Mouse (Mus musculus): ENCODE results near the gene Ubac2. TPM values are rescaled to one million over a fixed set of nuclear protein-coding genes. Genes with fewer than 3 reads are reported as not detected.

The Ubac2 gene
- polyA plus RNA-seq, 1 experiment from 2014 or later, result 48.9 TPM

DNA sequence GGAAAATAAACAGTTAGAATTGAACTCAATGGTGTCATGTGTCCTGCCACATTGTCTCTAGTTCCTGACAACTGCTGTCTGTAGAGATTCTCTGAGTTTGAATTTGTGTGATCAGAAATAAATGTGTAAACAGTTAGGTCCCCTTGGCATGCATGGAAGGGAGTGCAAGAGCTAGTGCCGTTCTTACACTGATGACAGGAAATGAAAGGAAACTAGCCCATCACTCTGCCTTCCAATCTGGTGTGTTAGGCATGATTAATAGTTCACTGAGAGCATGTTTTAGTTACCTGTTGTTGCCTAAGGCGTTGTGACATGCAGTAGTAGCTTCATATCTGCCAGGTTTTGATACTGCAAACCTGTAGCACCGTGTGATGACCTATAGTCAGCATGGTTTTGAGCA, 69.5 kb downstream of the Ubac2 start:
- Histone ChIP-seq H3K4me3 (ENCODE audit: low read length) (no peak overlapping the region), H3K9ac (ENCODE audit: low read depth, low read length) (no peak overlapping the region), H3K4me2 (ENCODE audit: low read length) (no peak overlapping the region), H3K9me3 (ENCODE audit: control insufficient read depth, low read length) (0 out of 2 replicates have a peak, but pooled peaks cover 4% of the 10 kb centered on the region), H3K4me1 (ENCODE audit: control insufficient read depth, insufficient read depth, low read depth, low read length) (no peaks in the 10 kb centered on the region), H3K36me3 (ENCODE audit: control insufficient read depth, insufficient read depth, low read length) (no peaks in the 10 kb centered on the region), H3K27ac (ENCODE audit: low read depth, low read length) (no peak overlapping the region), H3K27me3 (replicated peaks; ENCODE audit: control insufficient read depth, insufficient read depth, low read length) (no peaks in the 10 kb centered on the region)
- WGBS, result 92% methylated on average over 3 of the region's 3 CpGs
- no peak for ATAC-seq

DNA sequence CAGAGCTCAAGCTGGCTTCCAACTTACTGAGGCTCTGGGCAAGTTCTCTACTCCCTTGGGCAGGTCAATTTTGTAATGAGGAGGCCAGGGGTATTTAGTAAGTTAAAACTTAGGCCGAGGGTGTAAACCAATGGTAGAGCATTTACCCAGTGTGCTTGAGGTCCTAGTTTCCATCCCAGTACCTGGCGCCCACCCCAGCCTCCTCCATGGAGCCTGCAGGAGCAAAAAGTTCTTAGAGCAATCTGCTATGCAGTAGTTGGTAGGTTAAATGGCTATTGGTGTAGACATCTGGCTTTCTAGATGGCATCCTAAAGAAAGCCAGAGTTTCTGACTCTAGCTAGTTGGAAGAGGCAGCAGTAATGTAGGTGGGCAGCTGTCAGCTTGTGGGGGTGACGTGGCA, 71.0 kb downstream of the Ubac2 start:
- no peaks in the 10 kb centered on the region for H3K36me3 ChIP-seq (ENCODE audit: control insufficient read depth, insufficient read depth, low read length)
- no peaks in the 10 kb centered on the region for H3K27me3 ChIP-seq (replicated peaks; ENCODE audit: control insufficient read depth, insufficient read depth, low read length)
- H3K9me3 ChIP-seq (ENCODE audit: control insufficient read depth, low read length), result no peaks in the 10 kb centered on the region
- no peaks in the 10 kb centered on the region for H3K4me1 ChIP-seq (ENCODE audit: control insufficient read depth, insufficient read depth, low read depth, low read length)
- no peak overlapping the region for H3K4me2 ChIP-seq (ENCODE audit: low read length)
- 100% methylated on average over 3 of the region's 3 CpGs for WGBS
- H3K4me3 ChIP-seq (ENCODE audit: low read length), result no peak overlapping the region
- no peak for ATAC-seq
- H3K27ac ChIP-seq (ENCODE audit: low read depth, low read length), result no peak overlapping the region
- no peak overlapping the region for H3K9ac ChIP-seq (ENCODE audit: low read depth, low read length)

DNA sequence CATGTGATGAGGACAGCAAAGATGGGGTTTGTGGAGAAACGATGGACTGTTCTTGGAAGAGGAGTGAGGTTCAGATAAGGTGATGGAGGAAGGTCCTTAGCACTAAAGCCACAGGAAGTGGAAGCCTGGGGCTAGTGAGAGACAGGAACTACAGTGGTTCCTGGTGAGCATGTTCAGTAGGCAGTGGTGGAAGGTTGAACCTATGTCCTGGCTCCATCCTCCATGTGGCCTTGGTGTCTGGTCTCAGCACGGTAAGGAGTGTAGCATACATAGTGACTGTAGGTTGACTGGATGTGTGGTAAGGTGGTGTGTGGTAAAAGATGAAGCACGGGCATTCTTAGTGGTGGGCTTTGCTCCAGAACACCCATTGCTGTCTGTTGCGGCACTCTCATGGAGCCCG, 71.5 kb downstream of the Ubac2 start:
- Histone ChIP-seq H3K9ac (ENCODE audit: low read depth, low read length) (no peak overlapping the region), H3K4me2 (ENCODE audit: low read length) (no peak overlapping the region), H3K4me1 (ENCODE audit: control insufficient read depth, insufficient read depth, low read depth, low read length) (no peaks in the 10 kb centered on the region), H3K4me3 (ENCODE audit: low read length) (no peak overlapping the region), H3K9me3 (ENCODE audit: control insufficient read depth, low read length) (no peaks in the 10 kb centered on the region), H3K27me3 (replicated peaks; ENCODE audit: control insufficient read depth, insufficient read depth, low read length) (no peaks in the 10 kb centered on the region), H3K27ac (ENCODE audit: low read depth, low read length) (no peak overlapping the region), H3K36me3 (ENCODE audit: control insufficient read depth, insufficient read depth, low read length) (no peaks in the 10 kb centered on the region)
- 94% methylated on average over 5 of the region's 5 CpGs for WGBS
- ATAC-seq, result no peak

DNA sequence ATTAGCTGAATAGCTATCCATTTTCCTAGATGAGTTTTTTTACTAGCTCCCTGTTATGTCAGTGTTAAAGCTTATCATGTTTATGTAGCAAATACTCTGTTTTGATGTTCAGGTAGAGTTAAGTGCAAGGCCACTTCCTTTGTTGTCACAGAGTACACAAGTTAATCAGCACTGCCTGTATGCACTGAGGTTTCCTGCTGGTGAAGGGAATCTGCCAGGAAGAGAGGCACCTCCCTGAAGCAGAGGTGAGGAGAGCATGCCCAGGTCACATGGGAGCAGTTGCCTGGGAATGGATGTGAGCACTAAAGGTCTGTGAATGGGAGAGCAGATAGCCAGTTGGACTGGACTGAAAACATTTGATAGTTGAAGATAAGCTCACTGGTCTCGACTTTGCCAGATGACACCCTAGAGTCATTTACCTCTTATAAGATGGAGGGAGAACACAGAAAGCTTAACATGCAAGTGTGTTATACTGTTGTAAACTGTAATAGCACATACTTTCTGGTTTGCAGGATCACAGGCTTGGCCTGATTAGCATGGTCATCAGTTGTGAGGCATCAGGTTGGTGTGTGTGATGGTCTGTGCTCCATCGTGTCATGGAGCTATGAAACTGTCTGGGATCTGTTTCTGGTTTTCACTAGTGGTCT, 73.1 kb downstream of the Ubac2 start:
- H3K9me3 ChIP-seq (ENCODE audit: control insufficient read depth, low read length), result no peaks in the 10 kb centered on the region
- H3K4me2 ChIP-seq (ENCODE audit: low read length), result no peak overlapping the region
- H3K4me1 ChIP-seq (ENCODE audit: control insufficient read depth, insufficient read depth, low read depth, low read length), result no peaks in the 10 kb centered on the region
- ATAC-seq, result no peak
- H3K4me3 ChIP-seq (ENCODE audit: low read length), result no peak overlapping the region
- no peaks in the 10 kb centered on the region for H3K27me3 ChIP-seq (replicated peaks; ENCODE audit: control insufficient read depth, insufficient read depth, low read length)
- H3K27ac ChIP-seq (ENCODE audit: low read depth, low read length), result no peak overlapping the region
- H3K9ac ChIP-seq (ENCODE audit: low read depth, low read length), result no peak overlapping the region
- 89% methylated on average over 2 of the region's 2 CpGs for WGBS
- H3K36me3 ChIP-seq (ENCODE audit: control insufficient read depth, insufficient read depth, low read length), result no peaks in the 10 kb centered on the region

DNA sequence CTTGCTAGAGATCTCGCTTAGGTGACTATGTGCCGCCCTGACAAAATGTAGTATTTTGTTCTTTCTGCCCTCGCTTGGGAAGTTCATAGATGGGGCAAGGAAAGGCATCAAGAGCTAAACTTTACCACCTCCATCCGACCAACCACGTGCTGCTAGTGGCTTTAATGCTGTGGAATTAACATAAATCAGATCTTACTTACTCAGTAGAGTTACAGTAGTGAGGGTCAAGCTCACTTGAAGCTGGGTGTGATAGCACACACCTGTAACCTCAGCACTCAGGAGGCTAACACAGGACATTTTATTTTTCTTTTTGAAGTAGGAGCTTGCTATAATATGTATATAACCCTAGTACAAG, 73.6 kb downstream of the Ubac2 start:
- Histone ChIP-seq H3K27ac (ENCODE audit: low read depth, low read length) (no peak overlapping the region), H3K4me2 (ENCODE audit: low read length) (no peak overlapping the region), H3K4me1 (ENCODE audit: control insufficient read depth, insufficient read depth, low read depth, low read length) (no peaks in the 10 kb centered on the region), H3K36me3 (ENCODE audit: control insufficient read depth, insufficient read depth, low read length) (no peaks in the 10 kb centered on the region), H3K4me3 (ENCODE audit: low read length) (no peak overlapping the region), H3K27me3 (replicated peaks; ENCODE audit: control insufficient read depth, insufficient read depth, low read length) (no peaks in the 10 kb centered on the region), H3K9me3 (ENCODE audit: control insufficient read depth, low read length) (no peaks in the 10 kb centered on the region), H3K9ac (ENCODE audit: low read depth, low read length) (no peak overlapping the region)
- ATAC-seq, result no peak
- 96% methylated on average over 5 of the region's 5 CpGs for WGBS

DNA sequence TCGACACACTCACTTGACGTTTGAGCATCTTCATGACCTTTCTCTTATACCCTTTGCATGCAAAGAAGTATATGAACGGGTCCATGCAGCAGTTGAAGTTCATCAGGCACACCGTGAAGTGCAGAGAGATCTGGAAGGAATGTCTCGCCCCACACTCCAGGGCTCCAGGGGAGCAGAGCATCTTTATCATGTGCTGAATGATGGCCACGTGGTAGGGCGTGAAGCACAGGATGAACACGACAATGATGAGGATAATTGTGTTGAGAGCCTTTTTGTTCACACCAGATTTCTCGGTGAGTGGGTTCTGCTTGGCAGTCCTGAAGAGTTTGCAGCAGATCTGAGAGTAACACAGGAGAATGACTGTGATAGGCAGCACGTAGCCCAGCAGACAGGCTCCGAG, 75.7 kb downstream of the Ubac2 start:
- no peak overlapping the region for H3K9ac ChIP-seq (ENCODE audit: low read depth, low read length)
- H3K27me3 ChIP-seq (replicated peaks; ENCODE audit: control insufficient read depth, insufficient read depth, low read length), result no peaks in the 10 kb centered on the region
- no peaks in the 10 kb centered on the region for H3K9me3 ChIP-seq (ENCODE audit: control insufficient read depth, low read length)
- no peak for ATAC-seq
- no peak overlapping the region for H3K4me3 ChIP-seq (ENCODE audit: low read length)
- H3K4me2 ChIP-seq (ENCODE audit: low read length), result no peak overlapping the region
- no peak overlapping the region for H3K27ac ChIP-seq (ENCODE audit: low read depth, low read length)
- H3K4me1 ChIP-seq (ENCODE audit: control insufficient read depth, insufficient read depth, low read depth, low read length), result no peaks in the 10 kb centered on the region
- H3K36me3 ChIP-seq (ENCODE audit: control insufficient read depth, insufficient read depth, low read length), result no peaks in the 10 kb centered on the region
- 92% methylated on average over 11 of the region's 11 CpGs for WGBS

DNA sequence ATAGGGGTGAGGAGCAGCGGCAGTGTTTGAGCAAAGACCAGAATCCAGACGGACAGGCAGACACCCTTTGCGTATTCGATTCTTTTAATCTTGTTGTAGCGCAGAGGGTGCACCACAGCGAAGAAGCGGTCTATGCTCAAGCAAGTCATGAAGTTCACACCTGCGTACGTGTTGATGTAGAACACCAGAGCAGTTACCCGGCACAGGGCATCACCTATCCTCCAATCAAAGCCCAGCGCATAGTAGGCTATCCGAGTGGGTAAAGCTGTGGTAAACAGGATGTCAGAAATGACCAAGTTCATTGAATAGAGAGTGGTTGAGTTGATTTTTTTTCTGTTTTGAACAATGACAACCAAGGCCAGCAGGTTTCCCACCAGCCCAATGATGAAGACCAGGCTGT, 76.2 kb downstream of the Ubac2 start:
- H3K9ac ChIP-seq (ENCODE audit: low read depth, low read length), result no peak overlapping the region

DNA sequence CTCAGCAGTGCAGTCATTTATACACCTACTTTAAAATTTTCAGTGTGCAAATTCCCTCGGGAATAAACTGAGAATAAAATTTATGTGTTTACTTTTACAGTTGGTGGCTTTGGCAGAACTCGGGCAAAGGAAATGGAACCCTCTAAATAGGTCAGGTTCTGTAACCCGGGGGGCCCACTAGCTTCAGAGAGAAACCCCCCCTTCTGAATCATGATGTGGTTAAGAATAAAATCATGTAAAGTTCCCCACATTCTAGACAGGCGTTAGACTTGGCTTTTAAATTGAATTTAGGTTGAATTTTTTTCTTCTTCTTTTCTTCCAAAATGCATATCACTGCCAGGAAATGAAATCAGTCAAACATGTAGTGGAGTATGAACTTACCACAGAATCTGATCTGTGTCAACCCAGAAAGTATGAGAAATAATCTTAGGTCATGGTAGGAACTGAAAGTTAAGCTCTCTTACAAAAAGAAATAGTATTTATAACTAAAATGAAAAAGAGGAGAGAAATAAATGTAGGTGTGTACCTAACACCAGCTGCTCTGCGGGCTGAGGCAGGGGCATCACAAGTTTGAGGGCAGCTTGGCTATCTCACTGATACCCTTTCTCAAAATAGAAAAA, 76.9 kb downstream of the Ubac2 start:
- 89% methylated on average over 5 of the region's 5 CpGs for WGBS

More for the DNA sequence above, 76.2 kb downstream of the Ubac2 start:
- Histone ChIP-seq H3K36me3 (ENCODE audit: control insufficient read depth, insufficient read depth, low read length) (no peaks in the 10 kb centered on the region), H3K27me3 (replicated peaks; ENCODE audit: control insufficient read depth, insufficient read depth, low read length) (no peaks in the 10 kb centered on the region), H3K4me1 (ENCODE audit: control insufficient read depth, insufficient read depth, low read depth, low read length) (no peaks in the 10 kb centered on the region), H3K9me3 (ENCODE audit: control insufficient read depth, low read length) (no peaks in the 10 kb centered on the region), H3K4me3 (ENCODE audit: low read length) (no peak overlapping the region), H3K4me2 (ENCODE audit: low read length) (no peak overlapping the region), H3K27ac (ENCODE audit: low read depth, low read length) (no peak overlapping the region)
- 98% methylated on average over 12 of the region's 12 CpGs for WGBS
- no peak for ATAC-seq

DNA sequence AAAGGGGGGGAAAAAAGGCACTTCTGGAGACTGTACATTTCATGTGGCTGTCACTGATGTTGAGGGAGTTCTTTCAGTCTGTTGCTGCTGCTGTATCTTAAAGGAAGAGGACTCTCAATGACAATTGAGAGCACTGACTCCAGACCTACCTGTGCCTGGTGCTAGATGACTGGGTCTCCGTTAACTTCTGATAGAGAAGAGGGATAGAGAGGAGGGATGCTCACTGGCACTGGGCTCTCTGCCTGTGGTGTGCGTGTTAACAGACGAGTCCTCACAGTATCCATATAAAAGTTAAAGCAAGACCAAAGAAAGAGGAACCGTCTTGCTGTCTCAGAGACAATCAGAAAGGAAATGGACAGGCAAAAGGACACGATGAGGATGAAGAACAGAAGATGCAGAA, 77.9 kb downstream of the Ubac2 start:
- H3K4me2 ChIP-seq (ENCODE audit: low read length), result no peak overlapping the region

More for the DNA sequence above, 76.9 kb downstream of the Ubac2 start:
- no peak for ATAC-seq
- Histone ChIP-seq H3K27me3 (replicated peaks; ENCODE audit: control insufficient read depth, insufficient read depth, low read length) (no peaks in the 10 kb centered on the region), H3K9ac (ENCODE audit: low read depth, low read length) (no peak overlapping the region), H3K9me3 (ENCODE audit: control insufficient read depth, low read length) (no peaks in the 10 kb centered on the region), H3K27ac (ENCODE audit: low read depth, low read length) (no peak overlapping the region), H3K36me3 (ENCODE audit: control insufficient read depth, insufficient read depth, low read length) (no peaks in the 10 kb centered on the region), H3K4me1 (ENCODE audit: control insufficient read depth, insufficient read depth, low read depth, low read length) (no peaks in the 10 kb centered on the region), H3K4me3 (ENCODE audit: low read length) (no peak overlapping the region), H3K4me2 (ENCODE audit: low read length) (no peak overlapping the region)

More for the DNA sequence above, 77.9 kb downstream of the Ubac2 start:
- no peaks in the 10 kb centered on the region for H3K4me1 ChIP-seq (ENCODE audit: control insufficient read depth, insufficient read depth, low read depth, low read length)
- H3K9ac ChIP-seq (ENCODE audit: low read depth, low read length), result no peak overlapping the region
- H3K27ac ChIP-seq (ENCODE audit: low read depth, low read length), result no peak overlapping the region
- H3K36me3 ChIP-seq (ENCODE audit: control insufficient read depth, insufficient read depth, low read length), result no peaks in the 10 kb centered on the region
- no peaks in the 10 kb centered on the region for H3K27me3 ChIP-seq (replicated peaks; ENCODE audit: control insufficient read depth, insufficient read depth, low read length)
- no peak for ATAC-seq
- no peaks in the 10 kb centered on the region for H3K9me3 ChIP-seq (ENCODE audit: control insufficient read depth, low read length)
- H3K4me3 ChIP-seq (ENCODE audit: low read length), result no peak overlapping the region
- WGBS, result 96% methylated on average over 5 of the region's 5 CpGs
